Mouse (Mus musculus) myocyte (in vitro differentiated cells): Measurements from ENCODE around the gene Zfp646. TPM values are rescaled to one million over a fixed set of nuclear protein-coding genes. Genes with fewer than 3 reads are reported as not detected.

Source experiments
- H3K27me3 ChIP-seq: one replicate; pipeline ENCODE4 v1.6.1; 2011; ENCODE audit not compliant: control insufficient read depth, insufficient read depth, insufficient read length
- H3K36me3 ChIP-seq: one replicate; pipeline ENCODE4 v1.6.1; 2011; ENCODE audit not compliant: control insufficient read depth, insufficient read depth
- H3K4me2 ChIP-seq: one replicate; pipeline ENCODE4 v1.6.1; 2011; ENCODE audit warnings: low read depth, control low read depth
- H3K4me3 ChIP-seq: one replicate; pipeline ENCODE4 v1.5.1; 2011; ENCODE audit warnings: mild to moderate bottlenecking, control low read depth, moderate library complexity
- H3K79me2 ChIP-seq: one replicate; pipeline ENCODE4 v1.6.1; 2011; ENCODE audit not compliant: control insufficient read depth, insufficient read depth
- H3ac ChIP-seq: one replicate; pipeline ENCODE4 v1.6.1; 2011; ENCODE audit not compliant: control insufficient read depth, insufficient read length
- CEBPB ChIP-seq: IDR thresholded peaks from 2 replicates; pipeline ENCODE4 v1.6.1; 2011; ENCODE audit warnings: mild to moderate bottlenecking, moderate library complexity; ENCODE audit not compliant: poor library complexity, insufficient read depth, severe bottlenecking
- E2F4 ChIP-seq: IDR thresholded peaks from one replicate; pipeline ENCODE4 v1.6.1; 2011; ENCODE audit warnings: mild to moderate bottlenecking, control low read depth, moderate library complexity; ENCODE audit not compliant: insufficient read depth
- MAX ChIP-seq: IDR thresholded peaks from one replicate; pipeline ENCODE4 v1.6.1; 2011; ENCODE audit warnings: low read depth, mild to moderate bottlenecking, control low read depth
- MYOD1 ChIP-seq, 3 experiments: IDR thresholded peaks; one replicate each; pipeline ENCODE4 v1.6.1; 2011; ENCODE audit warnings: control low read depth in 2 of 3, low read depth in 2 of 3, mild to moderate bottlenecking in 2 of 3, moderate library complexity in 1 of 3; ENCODE audit not compliant: insufficient read length in 2 of 3, control insufficient read depth in 1 of 3
- MYOG ChIP-seq, 3 experiments: IDR thresholded peaks; one replicate each; pipeline ENCODE4 v1.6.1; 2011; ENCODE audit warnings: control low read depth in 2 of 3, low read depth in 2 of 3, mild to moderate bottlenecking in 2 of 3; ENCODE audit not compliant: insufficient read length in 2 of 3, control insufficient read depth in 1 of 3, insufficient read depth in 1 of 3
- POLR2A ChIP-seq: IDR thresholded peaks from one replicate; pipeline ENCODE4 v1.6.1; 2011; ENCODE audit warnings: low read depth, mild to moderate bottlenecking, control low read depth, moderate library complexity; ENCODE audit not compliant: insufficient read length
- POLR2AphosphoS2 ChIP-seq: IDR thresholded peaks from one replicate; pipeline ENCODE4 v1.6.1; 2011; ENCODE audit warnings: low read depth, control low read depth; ENCODE audit not compliant: insufficient read length
- REST ChIP-seq: IDR thresholded peaks from one replicate; pipeline ENCODE4 v1.6.1; 2011; ENCODE audit warnings: mild to moderate bottlenecking, control low read depth, moderate library complexity; ENCODE audit not compliant: insufficient read depth, insufficient read length
- SRF ChIP-seq: IDR thresholded peaks from one replicate; pipeline ENCODE4 v1.6.1; 2011; ENCODE audit warnings: low read depth; ENCODE audit not compliant: control insufficient read depth, insufficient read length
- TCF12 ChIP-seq: IDR thresholded peaks from one replicate; pipeline ENCODE4 v1.6.1; 2011; ENCODE audit warnings: mild to moderate bottlenecking, control low read depth; ENCODE audit not compliant: poor library complexity, insufficient read depth, severe bottlenecking
- TCF3 ChIP-seq: IDR thresholded peaks from one replicate; pipeline ENCODE4 v1.6.1; 2011; ENCODE audit warnings: low read depth, control low read depth; ENCODE audit not compliant: insufficient read length
- USF1 ChIP-seq: IDR thresholded peaks from one replicate; pipeline ENCODE4 v1.6.1; 2011; ENCODE audit warnings: low read depth, mild to moderate bottlenecking, control low read depth, moderate library complexity
- polyA plus RNA-seq: library from polyadenylated mRNA; unstranded; fragments of >200 nt; fragmentation: generic; extraction: Trizol; gene quantifications from one replicate; pipeline ENCODE4 v1.2.1, GENCODE M21; 2012; ENCODE audit warnings: missing spikeins

Gene Zfp646
- polyA plus RNA-seq, 1 experiment: 16.7 TPM

DNA sequence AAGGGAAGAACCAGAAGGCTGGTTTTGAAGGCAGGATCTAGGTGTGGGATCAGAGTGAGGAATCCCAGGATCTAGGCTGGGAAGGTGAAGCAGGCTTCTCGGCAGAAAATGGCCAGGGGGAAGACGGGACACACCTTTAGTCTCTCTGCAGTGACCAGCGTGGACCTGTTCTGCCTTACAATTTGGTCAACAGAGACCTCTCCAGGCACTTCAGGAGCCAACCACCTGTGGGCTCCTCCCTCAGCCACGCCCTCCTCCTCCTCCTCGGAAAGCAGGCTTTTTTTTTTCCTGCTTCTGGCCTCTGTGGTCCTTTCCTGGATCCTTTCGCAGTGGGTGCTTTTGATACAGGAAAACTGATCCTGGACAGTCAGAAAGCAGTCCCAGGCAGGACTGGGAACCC, 53.9 kb downstream of the Zfp646 start, which contains the start of gene Prss8:
Gene Prss8 (minus strand): TSS at position 182 of the 400 bp plus-strand sequence.
- H3K4me2 ChIP-seq: no peak within 1 kb of the TSS
- H3ac ChIP-seq: no peak within 1 kb of the TSS
- no peaks in the 10 kb centered on the region for H3K79me2 ChIP-seq
- no peaks in the 10 kb centered on the region for H3K27me3 ChIP-seq
- H3K36me3 ChIP-seq: peaks cover 2% of the 10 kb centered on the region
- TF ChIP-seq POLR2A: no peak
- no peak for TF ChIP-seq TCF12
- no peak for TF ChIP-seq MAX
- TF ChIP-seq POLR2AphosphoS2: no peak
- TF ChIP-seq MYOD1 (IDR thresholded peaks at IDR 0.05; ENCODE audit: control insufficient read depth in 1 of 3, insufficient read length in 2 of 3, low read depth in 2 of 3): no peak
- TF ChIP-seq E2F4: no peak
- no peak for TF ChIP-seq USF1
- TF ChIP-seq REST: no peak
- TF ChIP-seq TCF3: no peak
- TF ChIP-seq MYOG (IDR thresholded peaks at IDR 0.05; ENCODE audit: control insufficient read depth in 1 of 3, insufficient read depth in 1 of 3, insufficient read length in 2 of 3, low read depth in 2 of 3): no peak
- no peak for TF ChIP-seq CEBPB
- TF ChIP-seq SRF: no peak
- H3K4me3 ChIP-seq: no peak within 1 kb of the TSS

GRCm38 (mm10) chr7:127930636-127931035, 54.6 kb downstream of the Zfp646 start:
- no peaks in the 10 kb centered on the region for H3K79me2 ChIP-seq
- H3K36me3 ChIP-seq: no peaks in the 10 kb centered on the region
- no peaks in the 10 kb centered on the region for H3K27me3 ChIP-seq
- no peak for TF ChIP-seq MYOD1 (IDR thresholded peaks at IDR 0.05; ENCODE audit: control insufficient read depth in 1 of 3, insufficient read length in 2 of 3, low read depth in 2 of 3)
- TF ChIP-seq TCF12: no peak
- TF ChIP-seq E2F4: no peak
- no peak for TF ChIP-seq MAX
- TF ChIP-seq USF1: no peak
- no peak for TF ChIP-seq CEBPB
- no peak for TF ChIP-seq MYOG (IDR thresholded peaks at IDR 0.05; ENCODE audit: control insufficient read depth in 1 of 3, insufficient read depth in 1 of 3, insufficient read length in 2 of 3, low read depth in 2 of 3)
- TF ChIP-seq SRF: no peak
- no peak overlapping the region for H3ac ChIP-seq
- H3K4me3 ChIP-seq: no peak overlapping the region
- no peak overlapping the region for H3K4me2 ChIP-seq

- H3K4me2 ChIP-seq: peak overlapping the region; percentile 55
- no peak overlapping the region for H3ac ChIP-seq
- H3K4me3 ChIP-seq: no peak overlapping the region
- no peaks in the 10 kb centered on the region for H3K36me3 ChIP-seq
- H3K27me3 ChIP-seq: no peaks in the 10 kb centered on the region
- H3K79me2 ChIP-seq: no peaks in the 10 kb centered on the region
- peak; percentile 91 for TF ChIP-seq USF1
- TF ChIP-seq MYOD1 (IDR thresholded peaks at IDR 0.05; ENCODE audit: control insufficient read depth in 1 of 3, insufficient read length in 2 of 3, low read depth in 2 of 3): peak in 2 of 3 experiments; percentile 4 to 11
- TF ChIP-seq POLR2AphosphoS2: no peak
- TF ChIP-seq POLR2A: no peak
- TF ChIP-seq SRF: no peak
- no peak for TF ChIP-seq MAX
- TF ChIP-seq E2F4: no peak
Measured at GRCm38 (mm10) chr7:127931351-127932135, 55.5 kb downstream of the Zfp646 start.

DNA sequence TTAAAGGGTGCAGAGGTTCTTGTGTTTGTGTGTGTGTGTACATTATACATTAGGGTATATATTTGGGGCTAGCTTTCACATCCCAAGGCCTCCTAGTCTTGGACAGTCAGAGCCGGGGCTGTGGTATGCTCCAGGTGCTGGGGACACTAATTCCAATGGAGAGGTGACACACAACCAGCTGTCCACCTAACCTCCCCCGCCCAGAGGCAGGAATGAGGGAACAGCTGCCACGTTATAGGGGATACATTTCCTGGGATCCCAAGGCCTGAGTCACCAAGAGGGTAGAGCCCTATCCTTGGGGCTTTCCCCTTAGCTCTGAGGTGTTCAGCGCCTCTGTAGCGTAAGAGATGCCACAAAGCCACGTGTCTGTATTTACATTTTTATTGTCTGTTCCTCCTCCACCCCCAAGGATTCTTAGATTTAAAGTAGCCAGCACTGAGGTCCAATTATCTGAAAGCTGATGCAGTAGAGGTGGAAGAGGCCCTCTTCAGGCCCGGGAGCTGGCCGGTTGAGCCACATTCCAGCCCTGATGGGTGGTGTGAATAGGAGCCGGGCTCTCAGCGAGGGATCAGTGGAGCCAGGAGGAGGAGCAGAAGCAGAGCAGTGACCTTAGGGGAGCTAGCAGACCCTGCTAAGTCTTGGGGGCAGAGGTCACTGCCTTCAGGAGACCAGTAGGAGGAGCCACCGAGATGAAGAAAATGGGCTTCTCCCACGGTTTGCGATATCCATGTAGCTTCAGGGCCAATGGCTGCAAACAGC, 56.4 kb downstream of the Zfp646 start:
- Histone ChIP-seq H3K27me3 (no peaks in the 10 kb centered on the region), H3ac (no peak overlapping the region), H3K79me2 (no peaks in the 10 kb centered on the region), H3K4me2 (peak overlapping the region; percentile 55), H3K4me3 (no peak overlapping the region), H3K36me3 (no peaks in the 10 kb centered on the region)
- no peak for TF ChIP-seq POLR2AphosphoS2
- peak; percentile 81 for TF ChIP-seq TCF12
- TF ChIP-seq SRF: no peak
- peak; percentile 41 to 98 (median 91) for TF ChIP-seq MYOD1 (IDR thresholded peaks at IDR 0.05; ENCODE audit: control insufficient read depth in 1 of 3, insufficient read length in 2 of 3, low read depth in 2 of 3)
- TF ChIP-seq MAX: peak; percentile 53
- peak; percentile 75 to 98 (median 86) for TF ChIP-seq MYOG (IDR thresholded peaks at IDR 0.05; ENCODE audit: control insufficient read depth in 1 of 3, insufficient read depth in 1 of 3, insufficient read length in 2 of 3, low read depth in 2 of 3)
- no peak for TF ChIP-seq REST
- TF ChIP-seq USF1: peak; percentile 27
- peak; percentile 68 for TF ChIP-seq TCF3
